Mouse (Mus musculus): Measurements from ENCODE around the gene Smad9.
A peak's percentile ranks its signal among the peaks of the same experiment; 100 is the strongest.

GRCm38 (mm10) chr3:54745799-54746198 lies 9.6 kb upstream of the Smad9 start:
- TF ChIP-seq CTCF (IDR thresholded peaks at IDR 0.05; ENCODE audit: low read depth, low read length) = peak; percentile 69
- no peak for TF ChIP-seq POLR2A (IDR thresholded peaks at IDR 0.05; ENCODE audit: extremely low read depth, insufficient read depth, low read length)
